Mouse (Mus musculus) adrenal gland, postnatal 0 days (tissue): Measurements from ENCODE around the gene Zfp955a. TPM values are rescaled to one million over a fixed set of nuclear protein-coding genes. Genes with fewer than 3 reads are reported as not detected.

Experiments used
- polyA plus RNA-seq: library from polyadenylated mRNA; unstranded; fragments of >200 nt; fragmentation: Nextera tagmentation; extraction: Ambion mirVana; gene quantifications from 2 replicates; pipeline ENCODE4 v1.2.1, GENCODE M21; 2015

Zfp955a gene
- 13.1 and 14.4 TPM in 2 replicates for polyA plus RNA-seq

GRCm38 (mm10) chr17:33254530-33255318, at the start of gene Zfp955a:
Zfp955a (minus strand) TSS chr17:33255145.

GRCm38 (mm10) chr17:33289039-33289875, 34.3 kb upstream of the Zfp955a start, which contains the start of gene Zfp955b:
Zfp955b (plus strand) TSS chr17:33289544.

GRCm38 (mm10) chr17:33264376-33264775, 9.4 kb upstream of the Zfp955a start, which contains the start of gene Olfr63:
Olfr63 (plus strand) TSS chr17:33264676.

GRCm38 (mm10) chr17:33221590-33221989, 33.4 kb downstream of the Zfp955a start, which contains the start of gene Olfr1564:
Olfr1564 (minus strand) TSS chr17:33221690.

DNA sequence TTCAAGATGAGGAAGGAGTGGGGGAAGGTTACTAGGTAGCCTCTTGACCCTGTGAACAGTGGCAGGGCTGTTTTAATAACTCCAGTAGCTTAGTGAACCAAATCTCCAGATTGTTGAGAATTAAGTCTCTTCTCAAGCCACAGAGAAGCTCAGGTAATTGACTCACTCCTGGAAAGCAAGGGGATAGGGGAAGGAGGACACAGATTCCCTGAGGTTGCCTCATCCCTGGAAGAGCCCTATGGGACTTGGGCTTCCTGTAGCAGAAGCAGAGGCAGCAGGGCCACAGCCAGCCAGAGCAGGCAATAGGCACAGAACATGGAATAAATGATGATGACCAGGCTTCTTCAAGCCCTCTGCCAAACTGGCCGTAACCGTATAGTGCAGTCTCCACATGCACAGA, 63.9 kb downstream of the Zfp955a start, which contains the start of gene Olfr239:
TSS of gene Olfr239 (plus strand) at position 301 of the 400 bp plus-strand sequence.

Other genes with a start within 250 kb of the Zfp955a start
- 10.6 and 11.4 TPM in 2 replicates for gene Zfp763, start 221.7 kb downstream of the Zfp955a start, polyA plus RNA-seq
- gene 4921501E09Rik, start 187.1 kb downstream of the Zfp955a start, polyA plus RNA-seq: not detected in 2 replicates
- 6.8 and 7.5 TPM in 2 replicates for gene Zfp563, start 165.8 kb downstream of the Zfp955a start, polyA plus RNA-seq
- 0.06 TPM in 2 replicates for gene Morc2b, start 115.5 kb downstream of the Zfp955a start, polyA plus RNA-seq
- not detected in 2 replicates for gene Olfr55, start 86.7 kb downstream of the Zfp955a start, polyA plus RNA-seq
- gene Olfr239, start 63.8 kb downstream of the Zfp955a start, polyA plus RNA-seq: not detected in 2 replicates
- not detected in 2 replicates for gene Olfr1564, start 33.5 kb downstream of the Zfp955a start, polyA plus RNA-seq
- gene Olfr63, start 9.5 kb upstream of the Zfp955a start, polyA plus RNA-seq: 0.03 and 0.05 TPM in 2 replicates
- gene Zfp955b, start 34.4 kb upstream of the Zfp955a start, polyA plus RNA-seq: 5.2 and 6.9 TPM in 2 replicates
- gene Zfp81, start 103.7 kb upstream of the Zfp955a start, polyA plus RNA-seq: 8.6 and 10.3 TPM in 2 replicates
- 7.6 and 10.4 TPM in 2 replicates for gene Zfp101, start 139.5 kb upstream of the Zfp955a start, polyA plus RNA-seq
- not detected in 2 replicates for gene Actl9, start 177.8 kb upstream of the Zfp955a start, polyA plus RNA-seq